Mouse (Mus musculus): ENCODE data around the gene Zbtb21. TPM values are rescaled to one million over a fixed set of nuclear protein-coding genes. Genes with fewer than 3 reads are reported as not detected.
"Not testable (repeated sequence)": the region's sequence is repeated elsewhere in the genome, so short reads cannot be mapped to it uniquely, and the experiment has no call there.

Zbtb21 gene
- total RNA-seq, 2 experiments from 2014 or later = 9.4 to 9.5 TPM

DNA sequence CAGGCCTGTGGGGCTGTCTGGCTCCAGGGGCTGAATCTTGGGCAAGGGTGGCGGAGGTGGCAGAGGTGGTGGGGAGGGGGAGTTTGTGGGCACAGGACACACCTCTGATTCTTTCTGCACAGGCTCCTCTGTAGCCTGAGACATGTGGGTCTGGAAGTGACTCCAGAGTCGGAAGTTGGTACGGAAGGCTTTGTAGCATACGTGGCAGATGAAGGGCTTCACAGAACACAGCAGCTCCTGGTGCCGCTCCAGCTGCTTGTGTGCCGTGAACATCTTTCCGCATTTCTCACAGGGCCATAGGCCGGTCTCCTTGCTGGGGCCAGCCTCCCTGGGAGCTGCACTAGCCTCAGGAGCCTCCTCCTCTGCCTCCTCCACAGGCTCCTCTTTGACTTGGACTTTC, 12.4 kb downstream of the Zbtb21 start:
- ATAC-seq (replicated peaks; ENCODE audit: poor library complexity, severe bottlenecking) = no peak

DNA sequence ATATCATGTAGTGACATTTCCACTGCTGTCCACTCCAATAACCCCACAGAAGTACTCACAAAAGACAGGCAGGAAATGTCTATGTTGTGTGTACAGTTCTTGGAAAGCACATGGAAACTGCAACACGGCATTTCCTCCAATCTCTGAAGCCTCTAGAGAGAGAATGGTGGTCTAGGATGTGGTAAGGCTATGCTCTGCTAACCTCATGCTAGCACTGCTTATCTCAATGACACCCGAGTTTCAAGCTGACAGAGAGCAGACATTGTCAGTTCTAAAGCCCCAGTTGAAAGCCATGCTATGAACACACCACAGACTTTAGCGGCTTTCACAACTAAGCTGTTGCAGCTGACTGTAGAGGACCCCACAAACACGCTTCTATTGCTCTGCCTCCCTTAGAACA, 13.6 kb downstream of the Zbtb21 start:
- ATAC-seq (replicated peaks; ENCODE audit: poor library complexity, severe bottlenecking) = no peak

DNA sequence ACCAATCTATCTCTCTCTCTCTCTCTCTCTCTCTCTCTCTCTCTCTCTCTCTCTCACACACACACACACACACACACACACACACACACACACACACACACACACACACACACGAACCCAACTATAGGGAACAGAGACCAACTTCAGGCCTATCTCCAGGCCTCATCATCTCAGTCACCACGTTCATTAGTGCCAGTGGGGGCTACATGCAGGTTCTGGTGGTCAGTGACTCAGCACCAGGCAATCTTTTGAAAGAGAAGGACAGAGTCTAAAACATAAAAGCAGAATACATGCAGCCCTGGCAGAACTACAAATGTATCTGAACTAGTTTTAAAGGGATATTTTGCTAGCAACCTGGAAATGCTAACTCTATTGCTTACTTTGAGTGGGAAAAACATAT, 15.4 kb downstream of the Zbtb21 start:
- not testable (repeated sequence) for ATAC-seq (replicated peaks; ENCODE audit: poor library complexity, severe bottlenecking)

DNA sequence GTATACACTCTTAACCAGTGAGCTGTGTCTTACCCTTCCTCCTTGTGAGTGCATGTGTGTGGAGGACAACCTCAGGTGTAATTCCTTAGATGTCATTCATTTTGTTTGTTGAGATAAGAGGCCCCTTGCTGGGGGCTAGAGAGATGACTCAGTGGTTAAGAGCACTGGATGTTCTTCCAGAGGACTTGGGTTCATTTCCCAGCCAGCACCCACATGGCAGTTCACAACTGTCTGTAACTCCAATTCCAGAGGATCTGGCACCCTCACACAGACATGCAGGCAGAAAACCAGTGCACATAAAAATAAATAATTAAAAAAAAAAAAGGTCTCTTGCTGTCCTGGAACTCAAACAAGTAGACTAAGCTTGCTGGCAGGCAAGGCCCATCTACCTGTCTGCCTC, 20.6 kb downstream of the Zbtb21 start:
- no peak for ATAC-seq (replicated peaks; ENCODE audit: poor library complexity, severe bottlenecking)

DNA sequence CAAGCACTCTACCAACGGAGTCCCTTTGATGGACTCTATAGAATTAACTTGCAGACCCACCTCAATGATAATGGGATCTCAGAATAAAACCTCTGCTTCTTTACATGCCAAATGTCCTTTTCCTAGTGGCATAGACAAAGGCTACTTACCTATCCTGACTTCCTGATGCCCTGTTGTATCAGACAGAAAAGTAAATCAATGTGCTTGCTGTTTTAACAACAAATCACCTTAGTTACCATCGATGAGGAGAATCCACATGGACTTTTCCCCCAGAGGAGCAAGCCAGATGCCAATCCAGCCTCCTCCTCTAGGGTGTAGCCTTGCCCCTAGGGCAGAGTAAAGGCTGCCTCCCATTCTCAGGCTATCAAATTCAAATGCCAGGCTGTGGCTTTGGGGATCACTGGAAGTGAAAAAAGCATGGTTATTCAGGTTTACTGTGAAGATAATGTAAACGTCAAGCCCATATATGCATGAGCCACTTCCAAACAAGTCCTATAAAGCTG, 21.9 kb downstream of the Zbtb21 start:
- ATAC-seq (replicated peaks; ENCODE audit: poor library complexity, severe bottlenecking) = no peak

DNA sequence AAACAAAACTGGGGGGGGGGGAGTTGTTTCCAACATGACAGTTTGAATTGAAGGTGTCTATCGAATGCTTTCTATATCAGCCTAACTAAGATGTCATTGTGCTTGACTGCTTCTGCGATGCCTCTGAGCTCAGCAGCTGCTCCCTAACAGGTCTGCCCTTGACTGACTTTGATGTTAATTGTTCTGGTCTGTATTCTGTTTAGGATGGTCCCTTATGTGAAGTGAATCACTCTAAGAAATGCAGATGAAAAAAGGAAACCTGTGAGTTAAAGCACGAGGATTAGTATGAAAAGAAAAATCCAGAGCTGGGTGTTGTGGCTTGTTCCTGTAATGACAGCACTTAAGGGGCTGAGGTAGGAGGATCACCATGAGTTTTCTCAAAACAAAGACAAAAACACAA, 26.6 kb downstream of the Zbtb21 start:
- no peak for ATAC-seq (replicated peaks; ENCODE audit: poor library complexity, severe bottlenecking)

DNA sequence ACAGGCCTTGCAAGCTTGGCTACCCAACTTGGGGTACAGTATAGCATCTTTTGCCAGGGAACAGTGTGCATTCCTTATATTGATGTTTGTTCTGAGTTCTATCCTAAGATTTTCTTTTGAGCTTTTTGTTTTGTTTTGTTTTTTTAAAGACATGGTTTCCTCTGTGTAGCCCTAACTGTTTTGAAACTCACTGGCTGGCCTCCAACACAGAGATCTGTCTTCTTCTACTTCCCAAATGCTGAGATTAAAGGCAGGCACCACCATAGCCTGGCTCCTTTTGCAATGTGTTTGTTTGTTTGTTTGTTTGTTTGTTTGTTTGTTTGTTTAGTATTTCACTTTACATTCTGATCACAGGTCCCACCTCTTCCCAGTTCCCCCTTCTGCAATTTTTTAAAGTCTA, 32.2 kb downstream of the Zbtb21 start:
- ATAC-seq (replicated peaks; ENCODE audit: poor library complexity, severe bottlenecking) = no peak

DNA sequence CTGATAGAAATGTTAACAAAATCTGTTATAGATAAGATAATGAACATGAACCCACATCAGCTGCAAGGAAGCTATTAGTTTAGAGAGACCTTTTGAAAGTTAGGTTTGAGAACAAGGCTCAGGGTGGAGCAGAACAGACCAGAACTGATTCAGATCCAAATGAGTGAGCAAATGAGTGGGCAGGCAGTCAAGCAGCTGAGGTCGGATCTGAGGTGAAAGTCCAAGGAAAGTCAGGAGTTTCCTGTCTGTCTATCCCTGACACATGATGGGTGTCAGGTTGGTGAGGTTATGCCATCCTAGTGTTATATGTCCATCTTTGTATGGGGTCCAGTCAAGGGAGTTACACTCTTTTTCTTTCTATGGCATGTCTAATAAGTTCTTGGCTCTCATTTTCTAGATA, 32.9 kb downstream of the Zbtb21 start:
- ATAC-seq (replicated peaks; ENCODE audit: poor library complexity, severe bottlenecking) = no peak

DNA sequence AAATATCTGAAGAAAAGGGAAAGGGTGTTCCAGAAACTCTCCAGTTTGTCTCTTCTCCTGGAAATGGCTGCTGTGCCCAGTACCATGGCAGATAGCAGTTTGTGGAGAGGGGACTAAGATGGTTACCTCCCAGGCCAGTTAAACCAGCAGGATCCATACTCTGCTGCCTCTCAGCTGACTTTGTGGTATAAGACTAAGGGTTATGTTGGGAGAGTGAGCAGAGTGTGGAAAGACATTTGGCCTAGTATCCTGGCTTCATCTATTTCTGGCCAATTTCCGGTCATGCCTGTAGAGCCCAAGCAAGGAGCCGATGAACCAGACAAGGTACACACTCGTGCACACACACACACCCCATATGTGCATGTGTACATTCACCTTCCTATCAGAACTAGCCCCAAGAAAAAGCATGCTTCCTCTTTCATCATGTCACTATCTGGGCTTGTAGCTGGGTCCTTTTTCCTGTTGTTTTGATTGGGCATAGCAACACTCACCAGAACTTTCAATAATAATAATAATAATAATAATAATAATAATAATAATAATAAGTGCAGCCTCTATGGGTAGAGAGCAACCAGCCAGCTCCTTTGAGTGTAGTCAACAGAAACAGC, 35.0 kb downstream of the Zbtb21 start:
- ATAC-seq (replicated peaks; ENCODE audit: poor library complexity, severe bottlenecking) = no peak

DNA sequence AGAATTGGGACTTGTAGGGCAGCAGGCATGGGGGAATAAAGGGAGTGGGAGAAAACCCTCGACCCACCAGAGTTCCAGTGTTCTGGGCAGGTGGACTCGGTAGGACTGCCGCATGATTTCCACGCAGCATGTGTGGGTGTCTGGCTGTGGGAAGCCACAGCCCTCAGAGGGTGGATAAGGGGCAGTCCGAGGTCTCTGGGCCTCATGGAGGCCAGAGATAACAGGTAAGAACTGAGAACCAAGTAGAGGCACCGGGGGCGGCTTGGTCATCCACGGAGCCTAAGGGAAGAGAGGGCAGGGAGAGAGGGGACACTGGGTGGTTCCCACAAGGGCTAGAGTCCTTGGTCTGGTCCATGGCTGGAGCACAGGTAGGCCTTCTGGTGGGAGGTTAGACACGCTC, 36.0 kb downstream of the Zbtb21 start:
- no peak for ATAC-seq (replicated peaks; ENCODE audit: poor library complexity, severe bottlenecking)

DNA sequence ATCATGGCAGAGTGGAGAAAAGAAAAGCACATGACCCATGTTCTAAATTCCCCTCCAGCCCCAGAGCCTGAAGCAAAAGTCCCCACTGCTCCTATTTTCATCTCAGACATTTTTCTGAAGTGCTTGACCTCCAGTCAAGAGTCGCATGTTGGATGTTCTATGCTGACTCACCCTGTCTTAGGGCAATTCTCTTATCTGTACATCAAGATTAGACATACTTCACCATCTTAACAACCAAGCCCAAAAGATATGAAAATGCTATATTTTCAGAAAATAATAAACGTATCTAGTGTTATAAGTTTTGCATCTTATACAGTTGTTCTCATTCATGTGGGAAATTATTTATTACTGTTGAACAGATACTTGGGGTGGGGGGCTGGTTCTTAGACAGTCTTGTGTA, 36.7 kb downstream of the Zbtb21 start:
- ATAC-seq (replicated peaks; ENCODE audit: poor library complexity, severe bottlenecking) = no peak

DNA sequence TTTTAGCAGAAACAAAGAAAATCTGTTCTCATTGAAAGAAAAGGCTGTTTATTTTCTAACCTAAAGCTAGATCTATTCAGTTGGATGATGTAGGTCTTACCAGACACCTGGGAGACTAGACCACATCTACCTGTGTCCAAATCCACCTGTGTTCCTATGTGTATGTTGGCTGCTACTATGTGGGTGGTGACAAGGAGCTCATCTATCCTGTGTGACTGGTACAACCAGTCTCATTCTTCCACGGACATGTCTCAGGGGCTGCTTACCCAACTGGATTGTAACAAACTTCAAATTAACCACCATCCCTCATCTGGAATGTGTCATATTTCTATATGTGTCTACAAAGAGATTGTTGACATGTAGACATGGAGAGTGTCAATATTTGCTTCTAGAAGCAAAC, 38.7 kb downstream of the Zbtb21 start:
- no peak for ATAC-seq (replicated peaks; ENCODE audit: poor library complexity, severe bottlenecking)

DNA sequence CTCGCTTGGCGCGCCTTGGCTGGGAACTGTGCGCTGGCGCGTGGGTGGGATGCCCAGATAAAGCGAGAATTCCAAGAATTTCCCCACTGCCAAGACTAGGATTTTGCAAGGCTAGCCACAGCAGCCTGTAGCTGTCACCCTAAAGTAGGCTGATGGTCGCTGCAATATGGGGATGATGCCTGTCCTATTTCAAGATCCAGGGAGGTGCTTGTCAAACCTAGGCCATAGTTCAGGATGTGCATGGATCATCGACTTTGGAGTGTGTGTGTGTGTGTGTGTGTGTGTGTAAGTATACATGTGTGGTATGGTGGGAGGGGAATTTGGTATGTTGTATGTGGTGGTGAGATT, 39.7 kb downstream of the Zbtb21 start:
- no peak; the same call in none of the 2 replicates for ATAC-seq (replicated peaks; ENCODE audit: poor library complexity, severe bottlenecking)

DNA sequence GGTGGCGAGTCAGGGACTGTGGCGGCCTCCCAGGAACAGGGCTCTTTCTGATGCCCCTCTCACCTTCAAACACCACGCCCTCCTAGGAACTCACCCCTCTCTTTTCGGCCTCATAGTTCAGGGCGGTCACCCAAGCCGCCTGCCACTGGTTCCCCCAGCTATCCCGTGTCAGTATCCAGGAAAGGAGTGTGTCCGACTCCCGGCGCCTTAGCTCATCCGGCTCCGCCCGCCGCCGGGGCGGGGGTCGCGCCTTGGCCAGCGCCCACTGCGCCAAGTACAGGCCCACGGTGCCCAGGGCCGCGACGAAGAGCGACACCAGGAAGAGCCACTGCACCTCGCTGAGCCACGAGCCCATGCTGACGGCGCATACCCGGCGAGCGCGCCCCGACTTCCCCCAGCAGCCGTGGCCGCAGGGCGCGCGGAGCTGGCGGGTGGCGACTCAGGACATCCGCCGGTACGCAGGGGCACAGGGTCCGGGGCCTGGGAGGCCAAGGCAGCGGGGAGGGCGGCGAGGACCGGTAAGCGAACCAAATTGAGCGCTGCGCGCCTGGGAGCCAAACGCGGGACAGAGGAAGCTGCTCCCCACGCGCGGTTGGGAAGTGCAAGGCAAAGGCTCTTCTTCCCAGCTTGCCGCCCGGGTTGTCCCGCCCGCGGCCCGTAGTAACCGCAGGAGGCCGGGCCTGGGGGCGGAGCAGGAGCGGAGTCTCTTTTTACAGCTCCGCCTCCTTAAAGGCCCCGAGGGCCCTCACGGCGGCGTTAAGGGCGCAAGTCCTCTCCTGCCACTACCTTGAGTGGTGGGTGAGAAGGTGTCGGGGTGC, 40.3 kb downstream of the Zbtb21 start:
- ATAC-seq (replicated peaks; ENCODE audit: poor library complexity, severe bottlenecking) = peak; percentile 92

DNA sequence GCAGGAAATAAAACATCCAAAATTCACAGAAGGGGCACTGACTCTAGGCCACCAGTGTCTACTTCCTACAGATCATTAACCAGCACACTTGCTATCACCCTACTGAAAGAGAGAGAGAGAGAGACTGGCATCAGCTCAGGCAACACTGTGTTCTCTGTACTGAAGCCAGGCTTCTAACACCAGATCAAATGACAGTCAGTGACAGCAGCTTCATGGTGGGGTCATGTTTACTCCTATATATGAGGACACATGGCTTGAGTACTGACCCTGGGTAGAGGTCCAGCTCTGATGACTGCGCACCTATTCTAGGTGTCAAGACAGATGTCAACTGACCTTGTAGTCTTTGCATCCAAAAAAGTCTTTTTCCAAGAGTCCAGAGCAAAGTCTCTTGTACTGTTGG, 41.8 kb downstream of the Zbtb21 start:
- no peak for ATAC-seq (replicated peaks; ENCODE audit: poor library complexity, severe bottlenecking)

DNA sequence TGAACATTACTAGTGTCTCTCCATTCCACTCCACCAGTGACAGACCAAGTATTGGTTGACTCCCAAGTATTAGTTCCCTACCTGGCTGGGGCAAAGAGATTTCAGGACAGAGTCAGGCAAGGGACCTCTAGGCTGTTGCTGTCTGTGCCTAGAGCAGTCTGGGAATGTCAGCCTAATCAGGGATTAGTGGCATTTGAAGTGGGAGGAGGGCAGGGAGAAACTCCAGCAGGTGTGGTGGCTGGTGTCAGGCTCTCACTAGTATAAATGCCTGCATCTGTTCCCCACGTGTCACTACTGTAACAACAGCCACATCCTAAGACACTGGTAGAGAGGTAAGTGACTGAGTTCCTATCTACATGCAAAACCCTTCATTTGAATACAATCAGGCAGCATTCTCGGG, 42.6 kb downstream of the Zbtb21 start:
- no peak for ATAC-seq (replicated peaks; ENCODE audit: poor library complexity, severe bottlenecking)

DNA sequence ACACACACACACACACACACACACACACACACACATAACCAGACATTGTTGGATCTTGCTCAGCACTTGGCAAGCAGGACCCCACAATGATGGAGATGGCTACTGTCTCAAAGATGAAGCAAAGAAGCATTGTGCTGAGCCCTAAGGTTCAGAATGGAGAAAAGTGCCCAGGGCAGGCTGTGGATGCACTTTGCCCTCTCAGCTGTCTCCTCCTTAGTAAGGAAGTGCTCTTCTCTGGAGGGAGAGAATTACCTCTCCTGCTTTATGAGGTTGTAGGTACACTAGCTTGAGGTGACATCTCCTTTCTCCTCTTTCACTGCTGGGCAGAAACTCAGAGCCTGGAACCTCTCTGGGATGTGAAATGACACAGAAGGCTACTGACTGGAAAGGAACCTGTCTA, 49.5 kb downstream of the Zbtb21 start:
- no peak for ATAC-seq (replicated peaks; ENCODE audit: poor library complexity, severe bottlenecking)

DNA sequence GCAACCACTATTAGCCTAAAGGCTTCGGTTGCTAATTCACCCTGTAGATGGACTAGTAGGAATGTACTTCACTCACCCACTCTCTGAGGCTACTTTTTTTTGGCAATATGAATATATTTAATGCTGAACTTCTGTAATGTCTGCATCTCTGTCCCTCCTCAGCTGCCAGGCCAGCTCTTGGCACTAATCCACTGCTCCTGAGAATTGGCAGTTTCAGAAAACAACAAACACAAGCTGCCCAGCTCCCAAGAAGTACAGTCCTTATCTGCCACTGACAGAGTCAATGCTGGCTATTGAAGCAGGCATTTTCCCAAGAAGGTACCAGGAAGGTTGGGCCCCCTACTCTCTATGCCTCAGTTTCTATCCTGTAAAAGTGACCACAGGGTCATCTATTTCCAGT, 53.1 kb downstream of the Zbtb21 start:
- no peak for ATAC-seq (replicated peaks; ENCODE audit: poor library complexity, severe bottlenecking)

DNA sequence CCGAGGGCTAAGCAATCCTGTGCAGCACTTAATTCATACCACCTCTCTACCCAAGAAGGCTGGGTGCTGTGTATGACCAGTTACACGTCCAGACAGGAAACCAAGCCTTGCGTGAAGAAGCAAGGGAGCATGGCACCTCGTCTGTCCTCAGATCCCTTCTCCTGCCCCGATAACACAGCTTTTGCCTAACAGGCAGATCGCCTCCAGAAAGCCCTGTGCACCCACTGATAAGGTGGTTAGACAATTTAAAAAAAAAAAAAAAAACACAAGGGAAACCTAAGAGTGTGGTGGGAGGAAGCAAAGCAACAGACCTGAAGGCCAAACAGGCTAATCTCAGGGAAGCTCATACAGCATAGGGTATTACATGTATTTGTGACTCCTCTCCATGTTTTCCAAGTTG, 54.9 kb downstream of the Zbtb21 start:
- ATAC-seq (replicated peaks; ENCODE audit: poor library complexity, severe bottlenecking) = no peak

DNA sequence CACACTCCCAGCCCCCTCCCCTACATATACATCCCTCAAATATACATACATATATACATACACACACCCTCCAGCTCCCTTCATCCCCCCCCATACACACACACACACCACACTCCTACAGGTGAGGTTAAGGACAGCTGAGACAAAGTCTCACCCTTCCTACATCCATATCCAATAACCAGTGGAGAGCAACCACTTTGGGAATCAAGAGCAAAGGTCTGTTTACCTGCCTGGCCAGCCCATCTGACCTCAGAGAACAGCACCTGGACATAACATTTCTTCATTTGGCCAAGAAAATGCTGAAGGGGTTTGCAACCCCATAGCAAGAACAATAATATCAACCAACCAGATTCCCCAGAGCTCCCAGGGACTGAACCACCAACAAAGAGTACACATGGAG, 56.1 kb downstream of the Zbtb21 start:
- no peak for ATAC-seq (replicated peaks; ENCODE audit: poor library complexity, severe bottlenecking)

DNA sequence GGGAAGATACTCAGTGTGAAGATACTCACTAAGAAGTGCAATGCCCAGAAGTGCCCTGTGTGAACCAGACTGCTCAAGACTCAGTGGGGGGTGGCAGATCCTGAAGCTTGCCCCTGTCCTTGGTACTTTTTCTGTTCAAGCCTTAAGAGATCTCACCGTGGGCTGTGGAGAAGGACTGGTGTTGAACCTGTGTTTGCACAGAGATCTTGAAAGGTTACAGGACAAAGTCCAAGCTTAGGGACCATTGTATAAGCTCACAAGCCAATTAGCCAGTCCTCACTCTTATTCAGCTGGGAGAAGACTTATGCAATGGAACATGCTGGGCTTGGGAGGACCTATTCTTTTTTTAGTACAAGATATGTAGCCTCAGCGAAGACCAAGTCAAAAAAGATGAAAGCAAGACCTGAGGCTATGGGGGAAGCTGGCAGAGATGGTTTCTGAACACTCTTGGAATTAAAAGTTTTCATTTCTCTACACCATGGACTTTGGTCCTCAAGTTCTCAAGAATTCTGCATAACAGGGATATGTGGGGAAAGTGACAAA, 56.9 kb downstream of the Zbtb21 start:
- no peak for ATAC-seq (replicated peaks; ENCODE audit: poor library complexity, severe bottlenecking)

DNA sequence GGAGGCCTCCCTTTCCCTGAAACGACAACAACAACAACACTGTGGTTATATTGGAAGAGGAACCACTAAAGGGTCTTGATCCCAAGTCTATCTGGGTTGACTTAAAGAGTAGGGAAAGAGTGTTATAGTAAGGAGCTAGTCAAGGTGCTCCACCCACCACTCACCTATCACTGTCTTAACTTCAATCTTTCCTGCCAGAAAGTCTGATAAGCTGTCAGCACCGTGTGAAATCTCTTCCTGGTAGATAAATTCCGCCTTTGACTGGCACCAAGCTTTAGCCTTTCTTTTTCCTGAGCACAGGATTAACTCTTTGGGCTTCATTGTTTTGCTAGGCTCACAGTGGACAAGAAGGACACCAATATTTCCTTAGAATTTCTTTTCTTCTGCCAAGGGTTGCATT, 58.4 kb downstream of the Zbtb21 start:
- no peak for ATAC-seq (replicated peaks; ENCODE audit: poor library complexity, severe bottlenecking)

Measured in granulocyte monocyte progenitor cell, adult 5-6 weeks (primary cell).